Mouse (Mus musculus) heart, postnatal 14 days (tissue): ENCODE measurements at regions not wholly inside any gene's neighbourhood (a gene's known extent, or its start where the extent isn't known, plus 50 kb on each side); places are given as distances from the start of the nearest gene placed in this dataset.

Experiments used
- DNase-seq, 2 experiments: peaks; one replicate each; pipeline ENCODE4 v3.0.0; 2021 to 2022
- intact Hi-C: fragments of 180-260 bp; cut with DNase I; formaldehyde crosslinking; loops from one replicate; pipeline ENCODE4 v1.15.1; 2025

GRCm38 (mm10) chr9:46740496-46740895, 258.0 kb upstream of the Gm4791 start:
- intact Hi-C loops: no loop called here
- DNase-seq: no peak

DNA sequence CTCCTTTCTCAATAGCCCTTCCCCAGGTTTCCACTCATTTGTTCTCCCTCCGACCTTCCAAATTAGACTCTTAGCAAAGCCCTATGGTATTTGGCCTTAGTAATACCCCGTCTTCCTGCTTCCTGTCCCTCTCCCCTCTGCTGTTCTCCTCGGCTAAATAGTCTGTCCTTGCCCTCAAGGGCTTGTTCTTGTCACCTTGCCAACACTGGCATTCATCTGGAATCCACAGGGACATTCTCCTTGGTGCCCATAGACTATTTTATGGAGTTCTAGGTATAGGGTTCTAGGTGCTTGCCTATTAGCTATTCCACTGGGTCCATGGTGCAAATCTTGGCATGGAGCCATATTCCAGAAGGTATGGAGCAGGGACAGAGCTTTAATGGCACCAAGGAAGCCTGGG, 259.2 kb upstream of the Gm4791 start:
- intact Hi-C loops: loop anchor here (5.0 kb wide), 2 partner anchors 387 to 1518 kb away; no protein-coding TSS in a partner anchor
- no peak for DNase-seq

DNA sequence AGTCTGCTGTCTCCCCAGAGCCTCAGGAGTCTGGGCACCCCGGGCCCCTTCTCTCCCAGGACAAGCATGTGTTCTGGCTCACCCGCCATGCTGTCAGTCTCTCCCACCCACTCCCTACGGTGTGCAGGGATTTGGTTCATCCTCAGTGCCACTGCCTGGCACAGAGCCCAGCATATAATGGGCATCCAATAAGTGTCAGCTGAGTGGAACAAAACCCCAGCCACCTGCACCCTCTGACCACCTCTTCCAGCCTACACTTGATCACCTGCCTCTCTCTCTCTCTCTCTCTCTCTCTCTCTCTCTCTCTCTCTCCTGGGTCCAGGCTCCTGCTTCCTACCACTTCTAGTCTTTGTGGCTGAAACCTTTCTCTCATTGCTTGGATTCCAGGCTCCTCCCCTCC, 259.9 kb upstream of the Gm4791 start:
- intact Hi-C loops: loop anchor here (5.0 kb wide), 2 partner anchors 386 to 1519 kb away; no protein-coding TSS in a partner anchor
- DNase-seq: no peak

DNA sequence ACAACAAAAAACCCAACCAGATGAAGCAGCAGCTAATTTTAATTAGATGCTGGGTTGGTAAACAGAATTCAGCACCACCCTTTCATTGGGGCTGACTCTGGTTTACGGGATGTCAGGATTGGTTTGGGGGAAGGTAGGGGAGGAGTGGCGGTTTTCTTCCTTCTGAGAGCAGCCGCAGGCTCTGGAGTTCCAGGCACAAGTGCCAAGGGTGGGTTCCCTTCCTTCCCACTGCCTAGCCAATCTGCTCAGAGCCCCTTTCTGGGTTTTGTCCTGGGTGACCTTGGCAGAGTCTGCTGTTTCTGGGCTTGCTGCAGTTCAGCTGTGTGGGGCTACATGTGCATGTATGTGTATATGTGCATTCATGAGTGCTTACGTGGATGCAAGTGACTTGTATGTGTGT, 260.5 kb upstream of the Gm4791 start:
- intact Hi-C loops: loop anchor here (5.0 kb wide), 2 partner anchors 386 to 1519 kb away; no protein-coding TSS in a partner anchor
- no peak for DNase-seq

GRCm38 (mm10) chr9:46737446-46737845, 261.1 kb upstream of the Gm4791 start:
- intact Hi-C loops: loop anchor here (2.0 to 5.0 kb wide), 3 partner anchors 385 to 1520 kb away; no protein-coding TSS in a partner anchor
- DNase-seq: no peak

DNA sequence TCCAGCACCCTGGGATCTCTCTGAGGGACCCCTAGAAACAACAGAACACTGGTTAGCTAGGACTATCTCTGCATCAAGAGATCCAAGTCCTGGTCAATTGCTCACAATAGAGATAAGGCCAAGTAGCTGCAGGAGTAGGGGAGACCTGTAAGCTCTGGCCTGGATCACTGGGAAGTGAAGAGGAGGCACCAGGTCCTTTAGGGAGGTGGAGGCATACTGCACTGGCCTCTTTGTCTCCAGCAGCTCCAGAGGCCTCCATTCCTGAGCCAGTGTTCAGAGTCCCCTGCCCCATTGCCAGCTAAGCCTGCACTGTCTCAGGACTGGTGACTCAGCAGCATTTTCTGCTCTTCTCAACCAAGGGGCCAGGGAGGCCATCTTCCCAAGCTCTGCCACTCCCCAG, 262.3 kb upstream of the Gm4791 start:
- no peak for DNase-seq
- intact Hi-C loops: loop anchor here (2.0 to 5.0 kb wide), 3 partner anchors 384 to 1521 kb away; no protein-coding TSS in a partner anchor

DNA sequence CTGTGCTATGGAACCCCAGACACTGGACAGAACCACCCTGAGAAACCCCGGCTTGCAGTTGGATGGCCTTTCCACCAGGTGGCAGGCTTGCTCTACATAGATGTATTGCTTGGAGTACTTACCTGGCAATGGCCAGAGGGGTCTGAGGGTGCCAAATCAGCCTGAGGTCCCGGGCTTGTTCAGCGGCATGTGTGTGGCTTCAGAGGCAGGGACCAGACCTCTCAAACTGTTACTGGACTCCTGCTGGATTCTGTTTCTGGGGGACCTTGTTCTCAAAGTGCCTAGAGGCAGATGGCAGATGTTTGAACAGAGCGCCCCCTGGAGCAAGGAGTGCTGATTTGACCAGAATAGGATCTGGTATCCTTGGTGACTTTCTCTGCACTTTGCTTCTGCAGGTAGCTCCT, 262.9 kb upstream of the Gm4791 start:
- intact Hi-C loops: loop anchor here (1.0 to 5.0 kb wide), 4 partner anchors 383 to 1522 kb away; no protein-coding TSS in a partner anchor
- peak; percentile 83 to 90 for DNase-seq

- no peak for DNase-seq
- intact Hi-C loops: no loop called here
Measured at GRCm38 (mm10) chr9:46728465-46728864, 270.1 kb upstream of the Gm4791 start.

DNA sequence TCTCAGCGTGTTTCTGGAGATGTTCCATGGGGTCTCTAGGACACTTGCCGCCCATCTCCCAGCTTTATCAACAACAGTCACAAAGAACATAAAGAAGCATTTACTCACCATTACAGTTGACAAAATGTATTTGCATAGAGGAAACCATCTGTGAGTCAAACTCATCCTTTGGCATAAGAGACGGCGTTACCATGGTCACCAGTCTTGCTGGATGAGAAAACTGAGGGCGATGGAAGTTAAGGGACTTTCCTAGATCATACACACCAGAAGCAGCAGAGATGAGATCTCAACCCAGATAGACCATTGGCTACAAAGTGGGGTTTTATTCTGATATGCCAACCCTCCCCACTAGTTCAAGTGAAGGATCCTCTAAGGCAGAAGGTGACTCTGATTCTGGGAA, 274.3 kb upstream of the Gm4791 start:
- DNase-seq: no peak
- intact Hi-C loops: no loop called here

DNA sequence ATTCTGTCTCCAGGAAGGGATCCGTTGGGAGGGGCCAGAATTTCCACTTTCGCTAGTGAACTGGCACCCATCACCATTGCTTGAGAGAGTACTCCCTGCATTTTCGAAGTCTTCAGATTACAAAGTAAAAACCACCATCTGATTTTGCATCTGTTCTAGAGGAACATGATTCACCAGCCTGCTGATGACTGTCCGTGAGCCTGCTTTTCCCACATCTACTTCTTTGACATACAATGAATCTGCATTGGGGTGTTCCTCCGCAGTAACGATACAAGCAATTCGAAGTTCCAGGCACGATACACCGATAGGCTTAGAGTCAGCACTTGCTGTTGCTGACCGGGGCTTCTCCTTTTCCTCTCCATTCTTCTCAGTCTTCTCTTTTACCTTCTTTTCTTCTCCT, 285.1 kb upstream of the Gm4791 start:
- DNase-seq: no peak
- intact Hi-C loops: no loop called here

GRCm38 (mm10) chr9:46704151-46704905, 294.2 kb upstream of the Gm4791 start:
- no peak for DNase-seq
- intact Hi-C loops: no loop called here

DNA sequence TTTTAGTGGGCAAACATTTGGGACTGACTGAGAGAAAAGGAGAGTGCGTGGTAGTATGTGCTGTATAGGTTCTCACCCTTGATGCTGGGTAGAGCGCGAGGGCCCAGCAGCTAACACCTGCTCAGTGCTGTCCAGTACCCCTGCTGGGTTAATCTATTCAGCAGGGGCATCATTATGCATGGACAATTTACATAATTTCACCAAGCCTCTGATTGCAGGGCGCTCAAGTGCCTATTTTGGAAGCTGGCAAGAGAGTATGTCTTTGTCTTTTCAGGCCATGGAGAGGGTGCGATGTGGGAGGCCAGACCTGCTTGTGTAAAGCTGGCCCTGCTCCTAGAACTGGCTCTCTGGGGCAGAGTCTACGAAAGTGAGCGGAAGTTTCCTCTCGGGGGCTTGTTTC, 294.9 kb upstream of the Gm4791 start:
- intact Hi-C loops: no loop called here
- DNase-seq: no peak

DNA sequence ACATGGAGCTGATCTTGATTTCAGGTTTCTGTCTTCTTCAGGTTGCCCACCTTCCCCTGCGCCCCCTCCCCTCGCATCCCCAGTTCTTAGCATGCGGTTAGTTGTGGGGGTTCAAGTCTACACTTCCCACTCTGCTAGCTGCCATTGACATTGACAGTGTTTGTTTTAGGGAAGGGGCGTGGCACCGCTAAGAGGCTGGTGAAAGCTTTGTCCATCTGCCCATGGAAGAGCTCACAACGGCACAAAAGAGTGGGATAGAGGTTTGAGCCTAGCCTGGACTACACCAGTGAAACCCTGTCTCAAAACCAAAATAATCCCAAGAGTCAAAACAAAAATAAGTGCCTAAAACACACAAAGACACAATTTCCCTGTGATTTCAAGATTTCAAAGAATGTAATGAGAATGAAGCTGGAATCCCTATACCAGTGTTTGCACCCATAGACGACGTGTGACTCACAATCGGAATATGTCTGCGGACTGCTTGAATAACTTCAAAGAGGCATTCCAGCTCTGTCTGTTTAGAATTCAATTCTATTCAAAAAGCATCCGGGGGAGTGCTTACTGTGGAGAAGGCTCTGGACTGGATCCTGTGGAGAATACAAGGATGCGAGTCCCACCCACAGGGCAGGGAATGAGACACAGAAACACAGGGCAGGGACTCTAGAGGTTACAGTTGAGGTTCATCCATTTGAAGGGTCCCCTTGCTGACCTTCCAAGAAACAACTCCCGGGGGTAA, 295.5 kb upstream of the Gm4791 start:
- intact Hi-C loops: no loop called here
- DNase-seq: no peak

DNA sequence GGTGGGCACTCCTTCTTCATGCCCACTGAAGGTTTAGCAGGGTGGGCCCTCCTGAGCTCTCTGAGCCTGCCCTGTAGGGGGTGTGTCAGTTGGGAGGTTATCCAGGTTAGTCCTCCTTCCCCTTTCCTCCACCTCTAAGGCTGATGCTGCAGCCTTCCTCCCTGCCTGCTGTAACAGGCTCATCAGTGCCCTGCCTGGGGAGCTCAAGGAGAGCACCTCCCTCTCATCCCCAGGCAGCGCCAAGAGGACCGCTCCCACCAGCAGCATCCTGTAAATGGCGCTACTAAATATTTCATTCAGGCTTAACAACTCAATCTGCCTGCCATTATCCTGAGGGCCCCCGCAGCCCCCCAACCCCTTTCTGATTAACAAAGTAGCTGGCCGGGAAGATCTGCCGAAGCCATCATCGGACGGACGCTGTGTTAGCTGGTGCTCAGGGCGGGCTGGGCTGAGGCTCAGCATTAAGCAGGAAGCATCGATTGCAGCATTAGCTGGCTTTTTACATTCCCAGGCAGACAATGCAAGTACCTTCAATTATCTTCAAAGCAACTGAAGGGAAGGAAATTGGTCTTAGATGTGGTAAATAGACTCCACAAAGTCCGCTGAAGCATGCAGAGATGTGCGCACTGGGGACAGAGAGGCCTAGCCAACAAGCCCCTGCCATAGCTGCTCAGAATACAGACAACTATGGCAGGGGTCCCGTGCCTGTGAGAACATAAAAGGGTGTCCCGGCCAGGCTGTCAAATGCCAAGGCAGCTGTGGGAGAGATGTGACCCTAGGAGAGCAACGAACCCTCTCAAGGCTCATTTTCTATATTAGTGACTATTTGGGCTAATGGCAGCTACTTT, 296.3 kb upstream of the Gm4791 start:
- intact Hi-C loops: no loop called here

DNA sequence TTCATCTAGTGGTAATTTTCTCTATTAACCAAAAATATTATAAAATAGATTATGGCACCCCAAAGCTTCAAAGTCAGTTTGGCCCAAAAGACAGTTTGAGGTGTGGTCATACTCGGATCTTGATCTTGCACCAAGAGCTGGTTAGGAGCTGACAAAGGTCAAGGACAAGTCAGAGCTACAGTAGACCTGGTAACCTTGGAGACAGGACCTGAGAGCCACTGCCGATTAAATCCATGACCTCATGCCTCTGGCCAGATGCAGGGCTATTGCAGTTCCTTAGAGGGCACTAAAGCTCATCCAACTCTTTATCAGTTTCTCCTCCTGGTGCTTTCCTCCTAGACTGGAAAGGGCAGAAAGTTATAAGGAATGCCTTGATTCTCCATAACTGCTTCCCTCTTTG, 302.4 kb upstream of the Gm4791 start:
- intact Hi-C loops: no loop called here
- no peak for DNase-seq

More for the DNA sequence above, 296.3 kb upstream of the Gm4791 start:
- DNase-seq: no peak

DNA sequence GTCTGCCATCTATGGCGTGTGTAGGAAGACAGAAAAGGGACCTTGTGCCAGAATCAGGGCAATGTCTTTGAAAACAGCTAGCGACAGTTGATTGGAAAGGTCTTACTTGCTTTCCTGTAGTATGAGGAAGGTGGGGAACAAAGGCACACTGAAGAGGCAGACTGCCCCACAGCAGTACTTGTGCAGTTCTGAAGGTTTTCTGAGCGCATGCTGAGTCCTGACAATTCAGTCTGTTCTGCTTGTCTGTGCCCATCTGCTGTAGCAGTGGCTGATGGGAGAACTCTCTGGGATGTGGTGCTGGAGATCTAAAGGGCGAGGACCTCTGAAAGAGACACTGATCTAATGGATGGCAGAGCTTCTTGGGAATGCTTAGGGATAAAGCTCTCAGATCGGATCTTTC, 309.2 kb upstream of the Gm4791 start:
- intact Hi-C loops: no loop called here
- no peak for DNase-seq

GRCm38 (mm10) chr9:46684113-46684850, 314.3 kb upstream of the Gm4791 start:
- DNase-seq: no peak

GRCm38 (mm10) chr9:46672050-46672449, 326.5 kb upstream of the Gm4791 start:
- intact Hi-C loops: no loop called here

More at GRCm38 (mm10) chr9:46684113-46684850, 314.3 kb upstream of the Gm4791 start:
- intact Hi-C loops: no loop called here

GRCm38 (mm10) chr9:46654422-46654821, 334.6 kb upstream of the 4931429L15Rik start:
- intact Hi-C loops: no loop called here

More at GRCm38 (mm10) chr9:46672050-46672449, 326.5 kb upstream of the Gm4791 start:
- no peak for DNase-seq

More at GRCm38 (mm10) chr9:46654422-46654821, 334.6 kb upstream of the 4931429L15Rik start:
- no peak for DNase-seq
